Mouse (Mus musculus) CD4-positive helper T cell, adult 2 months (primary cell): ENCODE results near the gene Btnl1.
A peak's percentile ranks its signal among the peaks of the same experiment; 100 is the strongest.

Experiments
- DNase-seq: peaks from one replicate; pipeline ENCODE4 v3.0.0-alpha.2; 2012; ENCODE audit warnings: low read depth, missing footprints, low spot score

Btnl1 gene

DNA sequence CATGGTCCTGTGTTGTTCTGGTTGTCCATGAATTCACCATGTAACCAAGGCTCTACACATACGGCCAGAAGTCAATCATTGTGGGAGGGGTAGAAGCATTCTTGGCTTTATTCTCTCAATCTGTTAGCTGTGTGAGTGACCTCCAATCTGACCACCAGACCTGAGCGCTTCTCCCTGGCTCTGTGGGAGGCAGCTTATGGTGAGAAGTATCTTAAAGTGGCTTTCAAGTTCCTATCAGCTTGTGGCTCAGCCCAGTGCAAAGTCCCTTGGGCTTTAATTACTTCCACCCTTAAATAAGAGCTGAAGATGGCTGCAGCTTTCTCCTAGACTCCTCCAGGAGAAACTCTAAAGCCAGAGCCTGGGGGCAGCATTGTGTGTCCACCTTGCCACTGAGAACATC, at the start of gene Btnl1:
Btnl1 (plus strand) TSS at position 286 of the 400 bp plus-strand sequence.
- no peak for DNase-seq

GRCm38 (mm10) chr17:34329807-34330206, 47.1 kb upstream of the Btnl1 start:
- peak; percentile 47 for DNase-seq

GRCm38 (mm10) chr17:34331200-34331599, 45.7 kb upstream of the Btnl1 start:
- DNase-seq, result no peak

DNA sequence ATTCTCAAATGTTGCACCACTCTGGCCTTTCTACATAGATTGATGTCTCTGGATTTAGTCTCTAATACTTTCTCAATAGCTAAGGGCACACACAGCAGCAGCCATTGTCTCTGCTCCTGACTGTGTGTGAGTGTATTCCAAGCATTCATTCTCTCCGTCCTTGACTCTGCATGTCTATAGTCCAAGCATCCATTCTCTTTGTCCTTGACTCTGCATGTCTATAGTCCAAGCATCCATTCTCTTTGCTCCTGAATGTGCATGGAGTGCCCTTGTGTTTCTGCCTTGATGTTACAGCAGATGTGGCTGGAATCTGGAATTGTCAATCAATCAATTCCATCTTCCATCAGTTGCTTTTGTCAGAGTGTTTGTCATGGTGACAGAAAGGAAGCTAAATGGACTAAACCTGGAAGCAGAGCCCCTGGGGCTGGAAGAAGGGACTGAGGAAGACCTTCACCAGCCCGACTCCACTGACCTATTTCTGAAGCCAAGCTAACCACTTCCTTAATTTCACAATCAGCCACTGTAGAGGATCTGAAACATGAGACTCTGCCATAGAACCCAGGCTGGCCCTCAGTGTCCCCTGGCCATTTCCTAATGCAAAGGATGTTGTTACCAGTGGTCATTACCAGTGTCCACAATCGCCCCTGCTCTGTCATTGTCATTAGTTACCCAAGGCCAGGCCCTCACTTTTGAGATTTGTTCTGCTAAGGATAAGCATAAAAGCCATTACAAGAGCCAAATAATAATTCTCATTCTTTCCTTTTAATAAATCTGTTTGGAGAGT, 36.1 kb upstream of the Btnl1 start:
- no peak for DNase-seq

DNA sequence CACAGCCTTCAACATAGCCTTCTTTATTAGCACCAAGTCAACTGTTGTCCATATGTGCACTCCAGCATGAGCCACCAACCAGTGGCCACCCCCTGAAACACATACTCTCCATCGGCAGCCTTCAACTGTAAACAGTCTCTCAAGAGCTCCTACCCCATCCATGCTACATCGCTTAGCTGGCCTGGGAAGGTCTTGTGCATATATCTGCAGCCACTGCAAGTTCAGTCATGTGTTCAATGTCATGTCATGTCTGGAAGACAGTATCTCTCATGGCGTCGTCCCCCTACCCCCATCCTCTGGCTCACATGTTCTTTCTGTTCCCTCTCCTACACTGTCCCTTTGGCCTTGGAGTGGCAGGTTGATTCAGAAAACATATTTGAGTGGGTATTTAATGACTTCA, 32.0 kb upstream of the Btnl1 start:
- no peak for DNase-seq

GRCm38 (mm10) chr17:34345486-34345885, 31.4 kb upstream of the Btnl1 start:
- no peak for DNase-seq

GRCm38 (mm10) chr17:34346041-34346440, 30.9 kb upstream of the Btnl1 start:
- DNase-seq, result no peak

GRCm38 (mm10) chr17:34347606-34348308, 29.2 kb upstream of the Btnl1 start:
- peak; percentile 79 for DNase-seq

- peak; percentile 80 for DNase-seq
These were observed 27.5 kb upstream of the Btnl1 start for GRCm38 (mm10) chr17:34349429-34349828.

GRCm38 (mm10) chr17:34354539-34354938, 22.4 kb upstream of the Btnl1 start, which contains the start of gene Btnl2:
TSS of gene Btnl2 (plus strand) at chr17:34354822.
- DNase-seq, result no peak

DNA sequence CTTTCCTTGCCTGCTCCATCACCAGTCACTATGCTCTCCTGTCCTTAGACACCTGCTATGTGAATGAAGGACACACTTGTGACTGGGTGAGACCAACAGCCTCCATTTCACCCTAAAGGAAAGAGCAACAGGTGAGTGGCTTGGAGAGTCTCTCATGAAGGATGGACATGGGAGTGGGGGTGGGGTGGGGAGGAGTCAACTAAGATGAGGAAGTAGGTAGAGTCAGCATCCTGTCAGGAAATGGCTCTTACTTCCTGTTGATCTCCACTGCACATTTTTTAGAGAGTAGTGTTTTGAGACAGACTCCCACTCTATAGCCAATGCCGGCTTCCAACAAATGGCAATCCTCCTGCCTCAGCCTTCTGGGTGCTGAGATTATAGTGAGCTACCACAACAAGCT, 22.0 kb upstream of the Btnl1 start:
- DNase-seq, result peak; percentile 49

DNA sequence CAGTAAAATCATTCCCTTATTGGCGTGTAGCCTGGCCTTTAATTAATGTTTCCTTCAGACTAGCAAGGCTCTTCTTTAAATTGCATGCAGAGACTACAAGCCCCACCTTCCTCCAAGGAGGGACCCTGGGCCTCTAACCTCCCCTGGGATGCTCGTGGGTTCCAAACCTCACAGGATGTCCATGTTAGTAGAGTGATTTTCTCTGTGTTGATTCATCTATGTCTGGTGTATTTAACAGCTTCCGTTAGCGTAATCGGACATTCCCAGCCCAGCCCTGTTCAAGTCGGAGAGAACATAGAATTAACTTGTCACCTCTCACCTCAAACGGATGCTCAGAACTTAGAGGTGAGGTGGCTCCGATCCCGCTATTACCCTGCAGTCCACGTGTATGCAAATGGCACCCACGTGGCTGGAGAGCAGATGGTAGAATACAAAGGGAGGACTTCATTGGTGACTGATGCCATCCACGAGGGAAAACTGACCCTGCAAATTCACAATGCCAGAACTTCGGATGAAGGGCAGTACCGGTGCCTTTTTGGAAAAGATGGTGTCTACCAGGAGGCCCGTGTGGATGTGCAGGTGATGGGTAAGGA, 13.9 kb upstream of the Btnl1 start:
- no peak for DNase-seq

- DNase-seq, result no peak
These were observed 13.1 kb upstream of the Btnl1 start for GRCm38 (mm10) chr17:34363676-34364310.

- no peak for DNase-seq
These were observed 11.9 kb upstream of the Btnl1 start for GRCm38 (mm10) chr17:34365031-34365430.

- no peak for DNase-seq
These were observed 6.4 kb upstream of the Btnl1 start for GRCm38 (mm10) chr17:34370563-34370962.

GRCm38 (mm10) chr17:34373055-34373709, 3.8 kb upstream of the Btnl1 start:
- no peak for DNase-seq

- no peak for DNase-seq
These were observed 698 bp downstream of the Btnl1 start for GRCm38 (mm10) chr17:34377450-34378209.

DNA sequence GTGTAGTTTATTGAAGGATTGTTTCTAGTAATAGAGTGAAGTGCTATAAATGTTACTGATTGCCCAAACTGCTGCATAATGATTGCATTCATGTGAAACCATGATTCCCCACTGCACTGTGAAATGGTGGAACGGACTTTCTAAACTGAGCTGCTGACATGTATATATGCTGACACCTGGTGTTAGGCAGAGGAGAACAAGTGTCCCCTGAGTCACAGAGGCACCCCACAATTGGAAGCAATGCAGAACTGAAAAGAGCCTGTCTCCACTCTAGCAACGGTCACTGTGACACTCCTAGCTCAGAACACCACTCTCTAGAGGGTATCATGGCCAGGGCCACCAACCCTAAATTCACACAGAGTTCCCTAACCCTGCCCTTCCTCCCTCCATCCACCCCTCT, 1.8 kb downstream of the Btnl1 start:
- DNase-seq, result no peak

GRCm38 (mm10) chr17:34379451-34379850, 2.5 kb downstream of the Btnl1 start:
- no peak for DNase-seq

DNA sequence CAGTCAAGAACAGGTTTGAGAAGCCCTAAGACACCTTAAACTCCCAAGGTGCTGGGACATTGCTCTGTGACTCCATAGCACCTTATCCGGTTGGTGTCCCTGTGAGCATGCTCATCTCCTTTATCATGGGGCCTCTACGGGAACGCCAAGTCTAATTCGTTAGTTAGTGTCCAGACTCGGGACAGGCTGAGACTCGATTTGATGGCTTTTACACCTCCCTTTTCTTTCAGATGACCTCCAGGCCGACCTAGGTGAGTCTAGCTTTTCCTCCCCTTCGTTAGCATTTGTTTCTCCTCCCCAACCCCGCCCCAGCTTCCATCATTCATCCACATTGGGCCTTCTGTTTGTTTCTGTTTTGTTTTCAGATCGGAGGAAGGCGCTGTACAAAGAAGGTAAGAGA, 4.9 kb downstream of the Btnl1 start:
- no peak for DNase-seq

DNA sequence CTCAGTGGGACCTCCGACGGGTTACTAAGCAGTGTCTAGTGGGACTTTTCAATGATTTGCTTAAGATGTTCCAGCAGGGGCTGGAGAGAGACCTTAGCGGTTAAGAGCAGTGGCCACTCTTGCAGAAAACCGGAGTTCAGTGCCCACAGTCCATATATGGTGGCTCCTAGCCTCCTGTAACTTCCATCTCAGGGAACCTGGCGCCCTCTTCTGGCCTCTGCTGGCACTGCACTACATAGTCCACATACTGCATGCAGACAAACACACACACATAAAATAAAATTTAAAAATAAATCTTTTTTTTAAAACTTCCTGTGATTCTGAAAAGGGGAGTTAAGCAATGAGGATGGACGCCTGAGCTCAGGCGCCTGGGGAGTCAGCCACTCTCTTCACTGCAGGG, 6.3 kb downstream of the Btnl1 start:
- DNase-seq, result peak; percentile 26
